Mouse (Mus musculus) liver, adult 2 months (tissue): ENCODE results near the gene Lrrc15.

ENCODE experiments used
- CTCF ChIP-seq: fragments of 200-500 bp; IDR thresholded peaks from 2 replicates; pipeline ENCODE4 v1.5.1; 2011; ENCODE audit warnings: low read depth, low read length, control low read depth
- POLR2A ChIP-seq: fragments of 200-500 bp; IDR thresholded peaks from 2 replicates; pipeline ENCODE4 v1.6.1; 2011; ENCODE audit warnings: low read length, control low read depth; ENCODE audit not compliant: insufficient read depth; ENCODE audit errors: extremely low read depth

GRCm38 (mm10) chr16:30310647-30311046 is 27.6 kb upstream of the Lrrc15 start, which contains the start of gene Gp5:
- TF ChIP-seq POLR2A = no peak
- no peak for TF ChIP-seq CTCF
